Mouse (Mus musculus) kidney, adult 2 months (tissue): ENCODE results near the gene Pld5.

Source experiments
- CTCF ChIP-seq: fragments of 200-500 bp; conservative IDR thresholded peaks from 2 replicates; pipeline ENCODE4 v1.5.1; 2011; ENCODE audit warnings: low read depth, mild to moderate bottlenecking, control low read depth, low read length, moderate library complexity, mixed read lengths; ENCODE audit not compliant: insufficient read depth, insufficient read length
- POLR2A ChIP-seq: fragments of 200-500 bp; IDR thresholded peaks from one replicate; pipeline ENCODE4 v1.6.1; 2011; ENCODE audit warnings: low read depth, low read length, control low read depth

DNA sequence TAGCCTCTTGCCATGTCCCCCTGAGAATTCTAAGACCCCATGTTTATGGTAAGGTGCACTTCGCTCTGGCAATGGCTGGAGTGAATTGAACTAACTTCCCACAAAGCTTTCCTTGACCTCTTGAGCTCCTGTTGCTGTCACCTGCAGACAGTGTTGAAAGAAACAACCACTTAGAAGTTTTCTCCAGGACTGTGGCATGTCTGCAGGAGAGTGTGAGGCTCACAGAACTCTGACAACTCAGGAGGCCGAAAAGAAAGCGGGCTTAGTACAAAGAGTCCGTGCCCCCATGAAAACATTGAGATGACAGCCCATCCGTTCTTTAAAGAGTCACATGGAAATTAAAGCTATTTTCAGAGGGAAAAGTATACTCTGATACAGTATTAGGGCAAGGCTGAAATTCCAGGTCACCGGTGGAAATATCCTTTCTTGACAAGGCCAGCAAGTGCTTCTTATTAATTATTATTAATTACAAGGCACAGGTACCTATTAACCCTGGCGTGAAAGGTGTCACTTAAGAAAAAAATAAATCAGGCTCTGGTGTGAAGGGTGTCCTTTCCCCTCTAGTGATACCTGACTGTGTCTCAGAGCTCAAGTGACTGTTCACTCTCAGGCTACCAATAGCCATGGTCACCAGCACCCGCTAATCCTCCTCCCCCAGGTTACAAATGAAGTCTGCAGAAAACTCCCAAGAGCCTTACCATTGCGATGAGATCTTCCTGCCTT is 62.0 kb downstream of the Pld5 start:
- no peak for TF ChIP-seq CTCF
- TF ChIP-seq POLR2A: no peak
